Mouse (Mus musculus) layer of hippocampus, adult 2 months (tissue): ENCODE measurements around the gene H2al1f. TPM values are rescaled to one million over a fixed set of nuclear protein-coding genes. Genes with fewer than 3 reads are reported as not detected.
"Not testable (repeated sequence)": the region's sequence is repeated elsewhere in the genome, so short reads cannot be mapped to it uniquely, and the experiment has no call there.

Source experiments
- DNase-seq, 2 experiments: peaks; one replicate each; pipeline ENCODE4 v3.0.0; 2022; ENCODE audit warnings: low spot score in 2 of 2
- H3K27ac ChIP-seq: fragments of 200-600 bp; 2 replicates; pipeline ENCODE4 v1.8.1; 2022
- H3K4me3 ChIP-seq: fragments of 200-600 bp; 2 replicates; pipeline ENCODE4 v1.8.1; 2022; ENCODE audit warnings: mild to moderate bottlenecking
- CTCF ChIP-seq: fragments of 200-600 bp; conservative IDR thresholded peaks from 2 replicates; pipeline ENCODE4 v1.8.1; 2022; ENCODE audit warnings: antibody characterized with exemption, mild to moderate bottlenecking, moderate library complexity
- long read RNA-seq, 2 experiments: library from polyadenylated mRNA; stranded (forward); transcript quantifications; one replicate each; pipeline ENCODE4 v2.0.0; 2021; ENCODE audit warnings: borderline mapping rate in 2 of 2
- total RNA-seq, 2 experiments: library from RNA; stranded (reverse); gene quantifications; 2 replicates each; pipeline ENCODE4 v1.2.3; 2021

H2al1f gene
- total RNA-seq: not detected
- long read RNA-seq, experiment 1: 0 reads
- long read RNA-seq, experiment 2: 0 reads

DNA sequence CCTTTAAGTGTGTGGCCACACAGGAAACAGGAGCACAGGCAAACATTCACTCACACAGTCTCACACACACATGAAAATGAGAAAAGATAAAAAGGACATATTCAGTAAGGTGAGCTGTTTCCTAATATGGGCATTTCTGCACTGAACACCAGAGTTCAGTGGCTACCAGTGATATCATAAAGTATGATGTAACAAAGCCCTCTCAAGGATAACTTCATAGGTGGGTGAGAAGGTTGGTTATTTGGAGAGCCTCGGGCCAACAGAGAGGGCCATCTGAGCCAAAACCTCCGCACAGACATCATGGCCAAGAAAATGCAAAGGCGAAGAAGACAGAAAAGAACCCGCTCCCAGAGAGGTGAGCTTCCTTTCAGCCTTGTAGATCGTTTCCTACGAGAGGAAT is at the start of gene H2al1f:
Gene H2al1f (plus strand): TSS at position 301 of the 400 bp plus-strand sequence.
- DNase-seq, H3K4me3 ChIP-seq, H3K27ac ChIP-seq: not testable (repeated sequence)

DNA sequence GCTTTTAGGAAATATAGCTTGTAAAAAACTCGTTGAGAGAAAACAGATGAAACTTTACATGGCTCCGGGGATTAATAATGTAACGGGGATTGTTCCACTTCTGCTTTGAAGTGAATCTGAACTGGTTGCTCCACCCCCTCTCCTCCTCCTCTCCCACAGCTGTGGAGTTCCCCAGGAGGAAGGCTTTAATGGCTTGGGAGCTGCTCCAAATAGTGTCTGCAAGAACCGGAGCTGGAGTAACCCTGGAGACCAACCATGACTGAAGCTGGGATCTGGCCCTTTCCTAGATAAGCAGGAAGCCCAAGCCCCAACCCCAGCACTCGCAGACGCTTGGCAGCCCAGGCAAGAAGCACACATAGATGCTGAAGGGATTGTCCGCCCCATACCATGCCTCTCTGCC is 47.2 kb upstream of the H2al1f start:
- no peak overlapping the region for H3K27ac ChIP-seq
- peak in 1 of 2 experiments; percentile 5 for DNase-seq
- no peak overlapping the region for H3K4me3 ChIP-seq
- TF ChIP-seq CTCF: no peak

DNA sequence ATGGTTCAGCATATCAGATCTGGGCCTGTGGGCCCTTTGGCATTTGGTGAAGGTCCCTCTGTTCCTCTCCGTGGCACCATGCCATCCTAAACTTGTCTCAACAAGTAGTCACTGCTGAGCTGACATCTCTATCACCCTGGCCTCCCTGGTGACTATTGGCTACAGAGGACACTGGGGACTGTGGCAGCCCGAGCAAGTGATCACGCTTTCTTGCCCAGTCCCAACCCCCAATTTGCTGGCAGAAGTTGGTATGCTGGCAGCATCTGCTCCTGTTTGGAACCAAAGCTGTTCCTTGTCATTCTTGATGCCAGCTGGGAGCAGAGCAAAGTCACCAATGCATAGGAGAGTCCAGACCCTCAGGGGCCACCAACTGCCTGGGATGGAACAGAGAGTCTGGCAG is 45.9 kb upstream of the H2al1f start:
- peak; percentile 25 to 30 for DNase-seq
- no peak for TF ChIP-seq CTCF
- Histone ChIP-seq H3K27ac (no peak overlapping the region), H3K4me3 (no peak overlapping the region)

DNA sequence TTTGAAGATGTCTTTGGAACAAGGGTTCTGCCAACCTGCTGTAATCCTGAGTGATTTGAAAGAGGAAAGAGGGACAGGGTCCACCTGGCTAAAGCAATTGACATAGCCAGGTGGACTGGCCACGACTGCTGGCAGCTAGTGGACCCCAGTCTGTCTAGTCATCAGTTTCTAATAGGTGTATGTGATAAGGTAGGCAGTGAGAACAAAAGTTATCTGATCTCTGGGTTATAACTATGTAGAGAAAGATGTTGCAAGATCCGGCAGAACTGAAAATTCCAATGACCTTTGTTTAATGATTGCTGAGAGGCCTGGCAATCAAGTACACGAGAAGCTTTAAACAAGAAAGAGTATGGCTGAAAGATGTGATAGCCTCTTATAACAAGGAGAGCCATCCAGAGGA is 41.8 kb upstream of the H2al1f start:
- DNase-seq: no peak
- TF ChIP-seq CTCF: no peak
- H3K27ac ChIP-seq: no peak overlapping the region
- no peak overlapping the region for H3K4me3 ChIP-seq

DNA sequence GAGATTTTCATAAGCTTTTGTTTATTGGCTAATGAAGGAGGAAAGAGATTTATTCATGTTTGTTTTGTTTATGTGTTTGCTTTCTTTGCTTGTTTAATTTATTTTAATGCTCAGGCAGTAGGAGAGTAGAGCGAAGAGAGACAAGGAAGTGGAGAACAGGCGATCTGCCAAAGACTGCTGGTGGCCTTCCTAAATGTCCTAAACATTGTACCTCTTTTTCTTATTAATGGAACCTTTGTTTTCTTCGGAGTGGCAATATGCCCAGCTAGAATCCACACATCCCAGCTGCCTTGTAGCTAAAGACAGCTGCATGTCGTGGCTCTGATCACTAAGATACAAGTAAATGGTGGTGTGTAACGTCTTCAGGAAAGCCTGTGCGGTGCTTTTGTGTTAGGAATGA is 37.9 kb upstream of the H2al1f start:
- Histone ChIP-seq H3K27ac (no peak overlapping the region), H3K4me3 (no peak overlapping the region)
- DNase-seq: no peak
- TF ChIP-seq CTCF: no peak

DNA sequence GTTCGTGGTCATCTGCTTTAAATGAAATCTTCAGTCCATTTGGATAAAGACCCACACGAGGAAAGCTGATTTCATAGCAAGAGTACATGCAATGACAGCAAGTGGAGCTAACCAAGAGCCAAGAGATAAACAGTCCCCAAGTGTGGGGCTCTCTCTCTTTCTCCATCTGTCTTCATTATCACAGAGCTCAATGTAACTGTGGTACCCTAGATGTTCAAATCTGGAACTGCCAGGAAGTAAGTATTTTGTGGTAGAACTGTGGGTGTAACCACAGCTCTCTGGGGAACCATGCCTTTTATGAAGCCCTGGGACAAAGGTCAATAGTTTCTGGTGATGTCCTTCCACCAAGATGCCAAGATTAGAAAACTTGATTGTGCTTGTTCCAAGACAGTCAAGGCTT is 34.2 kb upstream of the H2al1f start:
- DNase-seq: no peak
- no peak overlapping the region for H3K4me3 ChIP-seq
- no peak for TF ChIP-seq CTCF
- no peak overlapping the region for H3K27ac ChIP-seq

DNA sequence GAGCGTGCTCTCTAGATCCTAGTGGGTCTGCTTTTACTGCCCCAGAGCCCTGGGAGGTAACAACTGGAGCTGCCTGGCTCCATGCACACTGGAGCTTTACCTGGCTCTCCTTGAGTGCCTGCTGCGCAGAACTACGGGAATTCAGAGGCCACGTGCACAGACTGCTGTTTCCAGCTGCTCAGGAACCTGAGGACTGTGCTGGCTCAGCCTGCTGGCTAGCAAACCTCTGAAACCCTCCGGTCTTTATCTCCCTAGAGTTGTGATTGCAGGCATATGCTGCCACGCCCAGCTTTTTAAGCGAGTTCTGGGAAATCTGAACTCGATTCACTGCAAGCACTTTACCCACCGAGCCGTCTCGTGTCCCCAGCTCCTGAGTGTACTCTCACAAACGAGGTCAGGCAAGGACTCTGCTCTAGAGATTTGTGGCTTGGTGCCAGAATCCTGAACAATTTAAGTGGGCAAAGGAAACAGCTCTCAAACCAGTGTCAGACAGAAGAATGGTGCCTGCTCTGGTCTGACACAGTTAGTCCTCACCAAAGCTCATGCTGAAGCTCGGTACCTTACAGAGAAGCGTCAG is 26.6 kb upstream of the H2al1f start:
- H3K27ac ChIP-seq: no peak overlapping the region
- no peak for TF ChIP-seq CTCF
- no peak for DNase-seq
- no peak overlapping the region for H3K4me3 ChIP-seq

DNA sequence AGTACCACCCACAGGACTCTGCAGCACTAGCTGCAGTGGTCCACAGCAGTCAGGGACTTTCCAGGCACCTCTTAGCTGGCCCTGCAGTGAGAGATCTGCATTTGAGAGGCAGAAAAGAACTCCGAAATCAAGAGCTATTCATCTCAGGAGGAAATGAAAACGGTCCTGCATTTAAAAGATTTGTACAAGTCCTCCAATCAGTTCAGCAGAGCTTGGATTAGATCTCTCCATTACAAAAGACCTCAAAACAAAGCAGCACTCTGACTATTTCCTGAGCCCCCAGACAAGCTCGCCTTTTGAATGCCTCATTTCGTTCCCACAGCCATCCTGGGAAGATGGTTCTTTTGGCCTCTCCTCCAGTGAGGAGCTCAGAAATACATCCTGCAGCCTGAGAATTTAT is 25.7 kb upstream of the H2al1f start:
- H3K27ac ChIP-seq: no peak overlapping the region
- H3K4me3 ChIP-seq: no peak overlapping the region
- DNase-seq: no peak
- no peak for TF ChIP-seq CTCF

DNA sequence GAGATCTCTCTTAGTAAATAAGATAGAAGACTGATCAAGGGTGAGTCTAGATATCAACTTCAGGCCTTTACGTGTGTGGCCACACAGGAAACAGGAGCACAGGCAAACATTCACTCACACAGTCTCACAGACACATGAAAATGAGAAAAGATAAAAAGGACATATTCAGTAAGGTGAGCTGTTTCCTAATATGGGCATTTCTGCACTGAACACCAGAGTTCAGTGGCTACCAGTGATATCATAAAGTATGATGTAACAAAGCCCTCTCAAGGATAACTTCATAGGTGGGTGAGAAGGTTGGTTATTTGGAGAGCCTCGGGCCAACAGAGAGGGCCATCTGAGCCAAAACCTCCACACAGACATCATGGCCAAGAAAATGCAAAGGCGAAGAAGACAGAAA is 16.0 kb upstream of the H2al1f start, which contains the start of gene H2al1a:
Gene H2al1a (plus strand): TSS at position 301 of the 400 bp plus-strand sequence.
- H3K27ac ChIP-seq, H3K4me3 ChIP-seq, DNase-seq: not testable (repeated sequence)

DNA sequence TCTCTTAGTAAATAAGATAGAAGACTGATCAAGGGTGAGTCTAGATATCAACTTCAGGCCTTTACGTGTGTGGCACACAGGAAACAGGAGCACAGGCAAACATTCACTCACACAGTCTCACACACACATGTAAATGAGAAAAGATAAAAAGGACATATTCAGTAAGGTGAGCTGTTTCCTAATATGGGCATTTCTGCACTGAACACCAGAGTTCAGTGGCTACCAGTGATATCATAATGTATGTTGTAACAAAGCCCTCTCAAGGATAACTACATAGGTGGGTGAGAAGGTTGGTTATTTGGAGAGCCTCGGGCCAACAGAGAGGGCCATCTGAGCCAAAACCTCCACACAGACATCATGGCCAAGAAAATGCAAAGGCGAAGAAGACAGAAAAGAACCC is 12.8 kb upstream of the H2al1f start, which contains the start of gene H2al1b:
Gene H2al1b (plus strand): TSS at position 301 of the 400 bp plus-strand sequence.
- H3K27ac ChIP-seq, H3K4me3 ChIP-seq, DNase-seq: not testable (repeated sequence)

DNA sequence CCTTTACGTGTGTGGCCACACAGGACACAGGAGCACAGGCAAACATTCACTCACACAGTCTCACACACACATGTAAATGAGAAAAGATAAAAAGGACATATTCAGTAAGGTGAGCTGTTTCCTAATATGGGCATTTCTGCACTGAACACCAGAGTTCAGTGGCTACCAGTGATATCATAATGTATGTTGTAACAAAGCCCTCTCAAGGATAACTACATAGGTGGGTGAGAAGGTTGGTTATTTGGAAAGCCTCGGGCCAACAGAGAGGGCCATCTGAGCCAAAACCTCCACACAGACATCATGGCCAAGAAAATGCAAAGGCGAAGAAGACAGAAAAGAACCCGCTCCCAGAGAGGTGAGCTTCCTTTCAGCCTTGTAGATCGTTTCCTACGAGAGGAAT is 9.6 kb upstream of the H2al1f start, which contains the start of gene H2al1c:
Gene H2al1c (plus strand): TSS at position 301 of the 400 bp plus-strand sequence.
- not testable (repeated sequence) for DNase-seq, H3K27ac ChIP-seq, H3K4me3 ChIP-seq

DNA sequence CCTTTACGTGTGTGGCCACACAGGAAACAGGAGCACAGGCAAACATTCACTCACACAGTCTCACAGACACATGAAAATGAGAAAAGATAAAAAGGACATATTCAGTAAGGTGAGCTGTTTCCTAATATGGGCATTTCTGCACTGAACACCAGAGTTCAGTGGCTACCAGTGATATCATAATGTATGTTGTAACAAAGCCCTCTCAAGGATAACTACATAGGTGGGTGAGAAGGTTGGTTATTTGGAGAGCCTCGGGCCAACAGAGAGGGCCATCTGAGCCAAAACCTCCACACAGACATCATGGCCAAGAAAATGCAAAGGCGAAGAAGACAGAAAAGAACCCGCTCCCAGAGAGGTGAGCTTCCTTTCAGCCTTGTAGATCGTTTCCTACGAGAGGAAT is 6.4 kb upstream of the H2al1f start, which contains the start of gene H2al1d:
Gene H2al1d (plus strand): TSS at position 301 of the 400 bp plus-strand sequence.
- H3K27ac ChIP-seq, DNase-seq: not testable (repeated sequence)

DNA sequence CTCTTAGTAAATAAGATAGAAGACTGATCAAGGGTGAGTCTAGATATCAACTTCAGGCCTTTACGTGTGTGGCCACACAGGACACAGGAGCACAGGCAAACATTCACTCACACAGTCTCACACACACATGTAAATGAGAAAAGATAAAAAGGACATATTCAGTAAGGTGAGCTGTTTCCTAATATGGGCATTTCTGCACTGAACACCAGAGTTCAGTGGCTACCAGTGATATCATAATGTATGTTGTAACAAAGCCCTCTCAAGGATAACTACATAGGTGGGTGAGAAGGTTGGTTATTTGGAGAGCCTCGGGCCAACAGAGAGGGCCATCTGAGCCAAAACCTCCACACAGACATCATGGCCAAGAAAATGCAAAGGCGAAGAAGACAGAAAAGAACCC is 3.3 kb upstream of the H2al1f start, which contains the start of gene H2al1e:
Gene H2al1e (plus strand): TSS at position 301 of the 400 bp plus-strand sequence.
- not testable (repeated sequence) for DNase-seq

More for the DNA sequence above, 6.4 kb upstream of the H2al1f start, which contains the start of gene H2al1d:
- H3K4me3 ChIP-seq: not testable (repeated sequence)

DNA sequence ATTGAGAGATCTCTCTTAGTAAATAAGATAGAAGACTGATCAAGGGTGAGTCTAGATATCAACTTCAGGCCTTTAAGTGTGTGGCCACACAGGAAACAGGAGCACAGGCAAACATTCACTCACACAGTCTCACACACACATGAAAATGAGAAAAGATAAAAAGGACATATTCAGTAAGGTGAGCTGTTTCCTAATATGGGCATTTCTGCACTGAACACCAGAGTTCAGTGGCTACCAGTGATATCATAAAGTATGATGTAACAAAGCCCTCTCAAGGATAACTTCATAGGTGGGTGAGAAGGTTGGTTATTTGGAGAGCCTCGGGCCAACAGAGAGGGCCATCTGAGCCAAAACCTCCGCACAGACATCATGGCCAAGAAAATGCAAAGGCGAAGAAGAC is 3.0 kb downstream of the H2al1f start, which contains the start of gene H2al1g:
Gene H2al1g (plus strand): TSS at position 301 of the 400 bp plus-strand sequence.
- not testable (repeated sequence) for DNase-seq, H3K27ac ChIP-seq, H3K4me3 ChIP-seq

More for the DNA sequence above, 3.3 kb upstream of the H2al1f start, which contains the start of gene H2al1e:
- not testable (repeated sequence) for H3K4me3 ChIP-seq, H3K27ac ChIP-seq

DNA sequence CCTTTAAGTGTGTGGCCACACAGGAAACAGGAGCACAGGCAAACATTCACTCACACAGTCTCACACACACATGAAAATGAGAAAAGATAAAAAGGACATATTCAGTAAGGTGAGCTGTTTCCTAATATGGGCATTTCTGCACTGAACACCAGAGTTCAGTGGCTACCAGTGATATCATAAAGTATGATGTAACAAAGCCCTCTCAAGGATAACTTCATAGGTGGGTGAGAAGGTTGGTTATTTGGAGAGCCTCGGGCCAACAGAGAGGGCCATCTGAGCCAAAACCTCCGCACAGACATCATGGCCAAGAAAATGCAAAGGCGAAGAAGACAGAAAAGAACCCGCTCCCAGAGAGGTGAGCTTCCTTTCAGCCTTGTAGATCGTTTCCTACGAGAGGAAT is 6.2 kb downstream of the H2al1f start, which contains the start of gene H2al1h:
Gene H2al1h (plus strand): TSS at position 301 of the 400 bp plus-strand sequence.
- DNase-seq, H3K4me3 ChIP-seq, H3K27ac ChIP-seq: not testable (repeated sequence)

DNA sequence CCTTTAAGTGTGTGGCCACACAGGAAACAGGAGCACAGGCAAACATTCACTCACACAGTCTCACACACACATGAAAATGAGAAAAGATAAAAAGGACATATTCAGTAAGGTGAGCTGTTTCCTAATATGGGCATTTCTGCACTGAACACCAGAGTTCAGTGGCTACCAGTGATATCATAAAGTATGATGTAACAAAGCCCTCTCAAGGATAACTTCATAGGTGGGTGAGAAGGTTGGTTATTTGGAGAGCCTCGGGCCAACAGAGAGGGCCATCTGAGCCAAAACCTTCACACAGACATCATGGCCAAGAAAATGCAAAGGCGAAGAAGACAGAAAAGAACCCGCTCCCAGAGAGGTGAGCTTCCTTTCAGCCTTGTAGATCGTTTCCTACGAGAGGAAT is 9.4 kb downstream of the H2al1f start, which contains the start of gene H2al1i:
Gene H2al1i (plus strand): TSS at position 301 of the 400 bp plus-strand sequence.
- H3K27ac ChIP-seq, H3K4me3 ChIP-seq, DNase-seq: not testable (repeated sequence)

DNA sequence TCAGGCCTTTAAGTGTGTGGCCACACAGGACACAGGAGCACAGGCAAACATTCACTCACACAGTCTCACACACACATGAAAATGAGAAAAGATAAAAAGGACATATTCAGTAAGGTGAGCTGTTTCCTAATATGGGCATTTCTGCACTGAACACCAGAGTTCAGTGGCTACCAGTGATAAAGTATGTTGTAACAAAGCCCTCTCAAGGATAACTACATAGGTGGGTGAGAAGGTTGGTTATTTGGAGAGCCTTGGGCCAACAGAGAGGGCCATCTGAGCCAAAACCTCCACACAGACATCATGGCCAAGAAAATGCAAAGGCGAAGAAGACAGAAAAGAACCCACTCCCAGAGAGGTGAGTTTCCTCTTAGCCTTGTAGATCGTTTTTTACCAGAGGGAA is 12.6 kb downstream of the H2al1f start, which contains the start of gene H2al1j:
Gene H2al1j (plus strand): TSS at position 301 of the 400 bp plus-strand sequence.
- DNase-seq, H3K27ac ChIP-seq, H3K4me3 ChIP-seq: not testable (repeated sequence)
